Mouse (Mus musculus) T-helper 2 cell (primary cell): Measurements from ENCODE around the gene Apol10b.
"Not testable (repeated sequence)": the region's sequence is repeated elsewhere in the genome, so short reads cannot be mapped to it uniquely, and the experiment has no call there.

ENCODE experiments used
- in situ Hi-C: fragments of 300-600 bp; cut with MboI, MseI; formaldehyde crosslinking; loops from one replicate; pipeline ENCODE4 v1.15.1; 2025; ENCODE audit warnings: high pct_unique_total_duplicates

The Apol10b gene

GRCm38 (mm10) chr15:77595961-77596360 lies at the start of gene Apol10b:
TSS of gene Apol10b (minus strand) at chr15:77596125.
- in situ Hi-C loops: no loop called here

- in situ Hi-C loops: loop anchor here (5.0 kb wide), 1 partner anchor 131 kb away; no protein-coding TSS in a partner anchor
Measured at GRCm38 (mm10) chr15:77643176-77643575, 47.3 kb upstream of the Apol10b start, which contains the start of gene Apol11b. TSS of gene Apol11b (minus strand) at chr15:77643286.

- in situ Hi-C loops: not testable (repeated sequence)
Measured at GRCm38 (mm10) chr15:77629822-77630221, 33.9 kb upstream of the Apol10b start.

GRCm38 (mm10) chr15:77628647-77629046 lies 32.7 kb upstream of the Apol10b start:
- in situ Hi-C loops: not testable (repeated sequence)

- in situ Hi-C loops: not testable (repeated sequence)
Measured at GRCm38 (mm10) chr15:77626471-77626870, 30.5 kb upstream of the Apol10b start.

- in situ Hi-C loops: no loop called here
Measured at GRCm38 (mm10) chr15:77624710-77625109, 28.8 kb upstream of the Apol10b start.

- in situ Hi-C loops: no loop called here
Measured at GRCm38 (mm10) chr15:77606069-77606468, 10.1 kb upstream of the Apol10b start.

- in situ Hi-C loops: no loop called here
Measured at GRCm38 (mm10) chr15:77598958-77599357, 3.0 kb upstream of the Apol10b start, which contains the start of gene Gm36245. TSS of gene Gm36245 (plus strand) at chr15:77599258.

GRCm38 (mm10) chr15:77598429-77598828 lies 2.5 kb upstream of the Apol10b start:
- in situ Hi-C loops: no loop called here

GRCm38 (mm10) chr15:77593557-77593956 lies 2.4 kb downstream of the Apol10b start:
- in situ Hi-C loops: no loop called here

- in situ Hi-C loops: no loop called here
Measured at GRCm38 (mm10) chr15:77590881-77591280, 5.0 kb downstream of the Apol10b start.

DNA sequence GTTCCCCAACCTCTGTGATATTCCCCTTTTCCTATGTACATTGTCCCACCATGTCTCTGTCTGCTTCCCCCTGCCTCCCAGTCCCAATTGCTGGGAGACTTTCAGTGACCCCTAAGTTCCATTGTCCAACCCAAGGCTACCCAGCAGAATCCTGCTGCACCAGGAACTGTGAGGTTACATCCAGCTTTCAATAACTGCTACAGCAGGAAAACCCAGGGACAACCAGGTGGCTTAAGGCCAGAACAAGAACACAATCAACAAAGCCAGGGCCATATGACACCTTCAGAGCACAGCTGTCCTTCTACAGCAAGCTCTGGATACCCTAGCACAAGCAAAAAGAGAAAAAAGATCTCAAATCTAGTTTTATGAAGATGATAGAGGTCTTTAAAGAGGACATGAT lies 6.9 kb downstream of the Apol10b start:
- in situ Hi-C loops: no loop called here

- in situ Hi-C loops: no loop called here
Measured at GRCm38 (mm10) chr15:77587026-77587425, 8.9 kb downstream of the Apol10b start.

DNA sequence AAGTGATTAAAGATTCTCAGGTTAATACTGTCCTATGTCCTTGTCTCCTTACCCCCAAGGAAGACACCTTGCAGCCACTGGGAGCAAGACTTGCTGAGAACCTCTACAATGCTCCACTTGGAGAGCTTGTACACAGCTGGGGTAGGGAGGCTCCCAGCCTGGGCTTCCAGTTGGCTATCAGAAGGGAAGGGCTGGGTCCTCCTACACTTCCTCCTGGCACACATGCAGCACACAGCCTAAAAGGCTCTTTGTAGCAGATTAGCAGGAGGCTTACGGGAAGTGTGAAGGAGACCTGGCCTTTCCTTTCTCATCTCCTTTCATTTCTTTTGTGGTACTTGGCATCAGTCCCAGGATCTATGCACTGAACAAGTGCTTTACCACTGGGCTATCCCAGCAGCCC lies 14.2 kb downstream of the Apol10b start:
- in situ Hi-C loops: no loop called here

- in situ Hi-C loops: no loop called here
Measured at GRCm38 (mm10) chr15:77579311-77579710, 16.6 kb downstream of the Apol10b start.

GRCm38 (mm10) chr15:77578801-77579200 lies 17.1 kb downstream of the Apol10b start:
- in situ Hi-C loops: no loop called here

GRCm38 (mm10) chr15:77563219-77563618 lies 32.7 kb downstream of the Apol10b start:
- in situ Hi-C loops: no loop called here

DNA sequence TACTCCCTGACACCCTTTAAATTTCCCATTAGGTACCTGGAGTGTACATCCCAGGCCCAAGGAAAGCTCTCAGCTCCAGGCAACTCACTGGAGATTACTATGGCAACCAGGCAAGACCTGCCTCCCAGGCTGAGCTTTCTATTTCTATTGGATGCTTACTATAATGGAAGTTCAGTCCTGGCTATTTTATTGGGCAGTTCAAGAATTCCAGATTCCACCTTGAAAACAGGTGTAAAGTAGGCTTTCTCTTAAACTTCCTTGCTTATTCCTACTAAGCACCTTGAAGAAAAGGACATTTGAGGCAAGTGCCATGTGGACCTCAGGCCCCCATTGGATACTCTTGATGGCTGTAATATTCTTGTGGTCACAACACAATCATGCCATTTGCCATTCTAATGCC lies 34.1 kb downstream of the Apol10b start, which contains the start of gene 1700025B11Rik:
Gene 1700025B11Rik, minus strand, starts transcription at position 101 of the 400 bp plus-strand sequence.
- in situ Hi-C loops: no loop called here

DNA sequence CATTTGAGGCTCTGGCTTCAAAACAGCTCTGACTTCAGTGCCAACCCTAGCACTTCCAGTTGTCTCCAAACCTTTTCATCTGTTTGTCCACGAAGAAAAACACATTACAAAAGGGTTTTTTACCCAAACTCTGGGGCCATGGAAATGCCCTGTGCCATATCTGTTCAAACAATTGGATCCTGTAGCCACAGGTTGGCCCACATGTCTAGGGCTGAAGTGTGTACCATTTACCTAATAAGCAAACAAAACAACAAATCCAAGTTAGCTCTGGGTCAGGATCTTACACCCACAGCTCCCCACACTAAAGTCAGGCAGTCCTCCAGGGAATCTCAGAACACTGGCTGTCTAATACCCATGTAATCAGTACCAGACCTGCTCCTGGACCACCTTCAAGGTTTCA lies 56.7 kb downstream of the Apol10b start:
- in situ Hi-C loops: not testable (repeated sequence)
